Mouse (Mus musculus): Measurements from ENCODE around the gene Tmem88.
A peak's percentile ranks its signal among the peaks of the same experiment; 100 is the strongest.

Tmem88 gene

GRCm38 (mm10) chr11:69398059-69398458 is at the start of gene Tmem88:
Gene Tmem88 (minus strand): TSS chr11:69398234.
- peak; percentile 82 for DNase-seq (ENCODE audit: low spot score)

DNA sequence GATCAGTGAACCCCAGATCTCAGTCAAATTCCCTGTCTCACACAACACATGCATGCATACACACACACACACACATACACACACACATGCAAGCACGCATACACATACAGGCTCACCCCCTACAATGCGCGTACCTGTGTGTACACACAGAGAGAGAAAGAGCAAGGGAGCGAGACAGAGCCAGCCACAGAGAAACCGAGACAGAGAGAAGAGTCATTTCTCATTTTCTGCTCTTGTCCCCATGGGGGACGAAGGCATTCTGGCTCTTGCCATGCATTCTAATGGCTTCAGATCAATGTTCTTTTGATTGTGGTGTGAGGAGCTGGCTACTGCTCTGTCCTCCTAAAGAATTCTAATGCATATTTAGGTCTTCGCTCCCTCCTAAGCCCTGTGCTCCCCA is 49.3 kb upstream of the Tmem88 start:
- DNase-seq (ENCODE audit: low spot score), result no peak

DNA sequence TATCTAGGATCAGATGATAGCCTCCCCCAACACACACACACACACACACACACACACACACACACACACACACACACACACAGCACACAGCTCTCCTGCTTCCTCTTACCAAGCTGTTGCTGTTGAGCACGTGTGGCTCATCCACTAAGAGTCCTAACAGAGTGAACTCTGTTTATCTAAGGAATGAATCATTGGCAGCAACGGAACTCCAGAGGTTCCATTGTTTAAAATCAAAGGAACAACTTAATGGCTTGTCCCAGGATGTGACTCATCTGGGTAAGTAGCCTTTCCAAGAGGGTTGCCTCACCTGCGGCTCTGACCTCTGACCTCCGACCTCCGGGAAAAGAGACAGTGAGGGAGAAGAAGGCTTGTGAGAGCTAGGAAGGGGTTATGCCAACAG is 45.3 kb upstream of the Tmem88 start:
- peak; percentile 81 for DNase-seq (ENCODE audit: low spot score)

DNA sequence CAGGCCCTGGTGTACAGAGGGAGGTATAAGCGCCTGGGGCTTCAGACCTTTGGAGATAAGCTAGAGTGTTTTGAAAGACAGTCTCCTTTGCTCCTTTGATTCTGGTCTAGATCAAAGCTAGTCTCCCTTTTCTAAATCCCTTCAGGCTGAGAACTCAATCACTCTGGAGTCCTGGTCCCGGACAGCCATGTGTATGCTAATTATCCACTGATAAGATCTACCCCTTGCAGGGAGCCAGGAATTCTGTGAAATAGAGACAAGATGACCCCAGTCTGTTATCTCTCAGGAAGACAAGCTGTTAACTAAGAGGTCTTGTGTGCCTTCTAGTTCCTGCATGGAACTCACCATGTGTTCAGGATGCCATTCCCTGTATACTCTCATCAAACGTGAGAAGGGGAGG is 39.3 kb upstream of the Tmem88 start:
- DNase-seq (ENCODE audit: low spot score), result peak; percentile 26

- no peak for DNase-seq (ENCODE audit: low spot score)
Measured at GRCm38 (mm10) chr11:69433189-69433588, 35.2 kb upstream of the Tmem88 start.

DNA sequence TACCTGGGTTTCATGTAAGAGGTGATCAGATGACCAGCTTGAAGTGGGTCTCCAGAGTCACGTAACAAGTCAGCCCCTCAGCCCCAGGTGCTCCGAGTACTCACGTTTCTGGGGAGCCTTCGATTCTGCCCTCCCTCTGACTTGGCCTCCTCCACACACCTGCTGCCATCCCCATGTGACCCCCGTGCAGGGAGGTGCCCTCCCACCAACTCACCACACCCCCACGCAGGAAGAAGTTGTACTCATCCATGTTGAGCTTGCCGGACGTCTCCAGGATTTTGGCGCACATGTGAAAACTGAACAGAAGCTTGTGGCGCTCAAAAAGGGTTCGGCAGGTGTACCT is 34.6 kb upstream of the Tmem88 start:
- DNase-seq (ENCODE audit: low spot score), result no peak

DNA sequence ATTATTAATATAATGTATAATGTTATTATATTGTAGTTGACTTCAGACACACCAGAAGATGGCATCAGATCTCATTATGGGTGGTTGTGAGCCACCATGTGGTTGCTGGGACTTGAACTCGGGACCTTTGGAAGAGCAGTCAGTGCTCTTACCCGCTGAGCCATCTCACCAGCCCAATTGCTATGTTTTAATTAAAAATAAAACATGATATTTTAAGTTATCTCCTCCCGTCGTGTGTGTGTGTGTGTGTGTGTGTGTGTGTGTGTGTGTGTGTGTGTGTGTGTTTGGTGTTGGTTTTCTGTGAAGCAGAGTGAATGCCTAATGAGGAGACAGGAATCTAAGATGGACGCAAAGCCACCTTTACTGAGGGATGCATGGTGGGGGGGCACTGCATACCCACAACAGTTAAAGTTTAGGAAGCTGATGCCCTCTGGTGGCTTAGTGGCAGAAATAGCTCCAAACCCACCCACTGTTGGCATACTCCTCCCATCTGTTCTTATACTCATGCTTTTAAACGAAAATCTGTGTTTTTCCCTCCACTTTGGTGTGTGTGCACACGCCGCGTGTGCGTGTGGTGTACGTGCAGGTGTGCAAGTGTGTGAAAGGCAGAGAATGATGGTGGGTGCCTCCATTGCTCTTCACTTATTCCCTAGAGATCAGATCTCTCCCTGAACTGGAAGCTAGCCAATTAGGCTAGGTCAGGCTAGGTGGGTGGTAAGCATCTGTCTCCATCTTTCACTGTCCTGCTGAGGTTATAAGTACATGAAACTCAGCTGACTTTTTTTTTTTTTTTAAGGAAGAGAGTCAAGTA is 34.0 kb upstream of the Tmem88 start:
- DNase-seq (ENCODE audit: low spot score), result peak; percentile 51

GRCm38 (mm10) chr11:69430631-69431030 is 32.6 kb upstream of the Tmem88 start:
- no peak for DNase-seq (ENCODE audit: low spot score)

- DNase-seq (ENCODE audit: low spot score), result no peak
Measured at GRCm38 (mm10) chr11:69429313-69429712, 31.3 kb upstream of the Tmem88 start.

- DNase-seq (ENCODE audit: low spot score), result peak; percentile 58
Measured at GRCm38 (mm10) chr11:69428751-69429150, 30.7 kb upstream of the Tmem88 start.

- DNase-seq (ENCODE audit: low spot score), result no peak
Measured at GRCm38 (mm10) chr11:69426246-69426645, 28.2 kb upstream of the Tmem88 start.

DNA sequence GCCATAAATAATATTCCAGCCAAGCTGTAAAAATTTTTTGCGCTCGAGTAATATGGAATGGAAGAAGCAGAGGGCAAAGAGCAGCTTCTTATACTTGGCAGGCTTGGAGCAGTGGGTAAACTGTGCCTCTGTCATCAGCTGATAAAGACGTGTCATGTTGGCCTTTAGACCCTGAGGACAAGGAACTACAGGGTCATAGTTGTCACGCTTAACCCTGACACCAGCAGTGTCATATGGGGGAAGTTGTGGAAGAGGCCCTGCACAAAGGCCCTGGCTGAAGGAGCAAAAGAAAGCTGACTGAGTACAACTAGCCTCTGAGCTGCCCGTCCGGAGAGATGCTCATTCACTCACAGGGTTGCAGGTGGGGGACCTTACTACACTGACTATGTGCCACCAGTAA is 25.9 kb upstream of the Tmem88 start:
- no peak for DNase-seq (ENCODE audit: low spot score)

- no peak for DNase-seq (ENCODE audit: low spot score)
Measured at GRCm38 (mm10) chr11:69422842-69423241, 24.8 kb upstream of the Tmem88 start.

GRCm38 (mm10) chr11:69421131-69421977 is 23.3 kb upstream of the Tmem88 start:
- no peak for DNase-seq (ENCODE audit: low spot score)

GRCm38 (mm10) chr11:69420554-69421000 is 22.5 kb upstream of the Tmem88 start:
- DNase-seq (ENCODE audit: low spot score), result no peak

- DNase-seq (ENCODE audit: low spot score), result peak; percentile 81
Measured at GRCm38 (mm10) chr11:69419813-69420553, 21.9 kb upstream of the Tmem88 start.

- DNase-seq (ENCODE audit: low spot score), result peak; percentile 68
Measured at GRCm38 (mm10) chr11:69419443-69419812, 21.4 kb upstream of the Tmem88 start.

- peak; percentile 99 for DNase-seq (ENCODE audit: low spot score)
Measured at GRCm38 (mm10) chr11:69418481-69419442, 20.7 kb upstream of the Tmem88 start.

DNA sequence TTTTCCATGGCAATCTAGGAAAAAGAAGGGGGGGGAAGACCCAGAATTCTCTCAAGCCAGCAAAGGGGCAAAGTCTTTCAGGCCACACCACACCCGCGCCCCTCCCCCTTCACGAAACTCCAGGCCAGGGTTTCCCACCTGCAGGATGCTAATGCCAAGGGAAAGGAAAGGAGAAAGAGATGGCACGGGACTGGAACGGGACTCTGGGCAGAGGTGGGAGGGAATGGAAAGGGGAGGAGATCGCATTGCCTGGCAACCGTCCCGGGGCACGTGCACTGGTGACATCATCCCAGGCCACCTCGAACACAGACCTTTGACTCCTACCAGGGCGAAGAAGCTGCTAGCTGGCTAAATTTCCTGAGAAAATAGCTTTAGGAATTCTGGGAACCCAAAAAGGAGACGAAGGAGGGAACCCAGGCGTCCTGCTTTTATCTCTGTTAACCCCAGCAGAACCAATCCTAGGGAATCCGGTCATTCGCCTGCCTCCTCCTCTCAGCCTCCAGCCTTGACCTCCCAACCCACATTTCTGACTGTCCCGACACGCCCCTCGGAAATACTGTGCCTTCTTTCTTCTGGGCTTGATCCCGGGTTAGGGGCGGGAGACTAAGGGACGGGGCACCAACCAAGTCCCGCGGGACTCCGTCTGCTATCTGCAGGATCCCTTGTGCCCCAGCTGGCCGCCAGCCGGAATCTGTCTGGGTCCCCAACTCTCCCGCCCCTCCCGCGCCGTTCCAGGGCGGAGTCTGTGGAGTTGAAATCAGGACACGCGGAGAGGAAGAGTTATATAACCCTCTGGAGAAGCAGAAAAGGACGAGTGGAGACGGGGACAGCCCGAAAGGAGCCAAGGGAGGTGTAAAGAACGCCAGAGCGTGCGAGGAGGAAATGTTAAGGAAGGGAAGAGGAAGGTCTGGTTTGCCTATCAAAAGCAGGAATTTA is 19.7 kb upstream of the Tmem88 start:
- DNase-seq (ENCODE audit: low spot score), result peak; percentile 98

GRCm38 (mm10) chr11:69416921-69417448 is 19.0 kb upstream of the Tmem88 start:
- no peak for DNase-seq (ENCODE audit: low spot score)

Data from yolk sac, embryonic 10.5 days (tissue).